Mouse (Mus musculus): ENCODE measurements around the gene Nexmif.
"Not testable (repeated sequence)": the region's sequence is repeated elsewhere in the genome, so short reads cannot be mapped to it uniquely, and the experiment has no call there.

The Nexmif gene

DNA sequence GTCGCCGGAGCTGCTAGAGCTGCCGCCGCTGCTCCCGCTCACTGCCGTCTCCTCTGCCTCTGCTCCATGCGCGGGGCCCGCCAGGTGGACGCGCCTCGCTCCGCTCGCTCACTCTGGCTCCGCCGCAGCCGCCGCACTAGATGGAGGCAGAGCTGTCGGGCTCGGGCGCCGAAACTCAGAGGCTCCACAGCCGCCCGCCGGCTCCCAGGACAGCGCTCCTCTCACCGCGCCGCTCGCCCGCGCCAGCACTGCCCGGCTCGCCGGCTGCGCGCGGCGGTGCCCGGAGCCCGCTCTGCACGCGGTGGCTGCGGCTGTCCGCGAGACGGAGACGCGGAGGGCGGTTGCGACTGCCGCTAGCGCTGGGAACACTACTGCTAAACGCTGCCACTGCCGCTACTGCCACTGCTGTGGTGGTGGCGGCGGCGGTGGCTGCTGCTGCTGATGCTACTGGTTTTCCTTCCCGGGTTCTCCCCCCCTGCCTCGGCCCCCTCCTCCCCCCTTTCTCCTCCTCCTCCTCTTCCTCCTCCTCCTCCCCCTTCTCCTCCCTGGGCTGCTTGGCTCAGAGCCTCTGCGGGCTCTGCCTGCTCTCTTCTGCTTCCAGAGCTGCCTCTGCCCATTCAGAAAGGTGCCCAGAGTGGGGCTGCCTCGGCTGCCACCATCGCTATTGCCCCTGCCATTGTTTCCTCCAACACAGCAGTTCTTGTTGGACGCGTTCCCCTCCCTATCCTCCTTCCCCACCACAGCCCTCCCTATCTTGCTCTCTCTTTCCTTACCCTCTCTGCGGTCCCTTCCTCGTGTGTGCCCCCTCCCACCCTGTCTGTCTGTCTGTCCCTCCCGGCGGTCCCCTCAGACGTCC lies at the start of gene Nexmif:
TSS of gene Nexmif (minus strand) at position 450 of the 856 bp plus-strand sequence.
- peak; percentile 34 for DNase-seq

DNA sequence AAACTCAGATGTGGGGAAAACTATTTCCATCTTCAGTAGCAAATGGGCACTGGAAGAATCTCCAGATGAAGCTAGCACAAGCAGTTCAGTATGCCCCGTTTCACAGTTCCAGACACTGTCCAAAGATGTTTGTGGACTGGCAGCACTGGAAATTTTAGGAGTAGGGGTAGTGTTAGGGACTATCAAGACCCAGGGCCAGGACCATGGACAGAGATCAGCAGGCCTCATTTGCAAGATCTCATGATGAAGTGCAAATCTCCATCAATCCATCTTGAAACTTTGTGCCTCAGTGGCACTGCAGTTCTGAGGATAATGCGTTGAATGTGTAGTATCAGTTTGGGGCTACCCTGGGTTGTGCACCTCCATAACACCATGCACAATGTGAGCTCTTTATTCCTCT lies 7.7 kb upstream of the Nexmif start:
- DNase-seq: no peak

DNA sequence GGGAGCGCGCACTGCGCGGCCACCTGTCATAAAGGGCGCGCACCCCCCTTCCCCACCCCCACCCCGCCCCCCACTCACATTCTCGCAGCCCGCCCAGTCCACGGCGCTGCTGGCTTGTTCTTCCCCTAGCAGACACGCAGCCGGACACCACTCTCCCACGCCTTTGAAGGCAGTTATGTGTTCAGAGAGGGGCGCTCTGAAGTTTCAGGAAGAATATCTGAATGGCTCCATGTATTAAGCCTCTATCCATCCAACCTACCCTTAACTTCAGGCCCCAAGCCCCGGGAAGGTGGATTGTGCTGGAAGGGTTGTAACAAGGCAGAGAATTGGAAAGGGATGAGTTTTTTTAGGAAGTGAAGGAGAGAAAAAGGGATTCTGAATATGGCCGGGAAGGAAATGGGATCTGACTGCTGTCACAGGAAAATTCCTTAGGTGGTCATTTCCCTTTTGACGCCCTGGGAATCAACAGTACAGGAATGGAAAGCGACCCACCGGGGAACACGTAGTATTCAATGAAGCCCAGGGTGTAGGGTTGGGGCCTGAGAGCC lies 681 bp upstream of the Nexmif start:
- DNase-seq: no peak

- DNase-seq: peak; percentile 48
These were observed 623 bp downstream of the Nexmif start for GRCm38 (mm10) chrX:104200388-104200735.

DNA sequence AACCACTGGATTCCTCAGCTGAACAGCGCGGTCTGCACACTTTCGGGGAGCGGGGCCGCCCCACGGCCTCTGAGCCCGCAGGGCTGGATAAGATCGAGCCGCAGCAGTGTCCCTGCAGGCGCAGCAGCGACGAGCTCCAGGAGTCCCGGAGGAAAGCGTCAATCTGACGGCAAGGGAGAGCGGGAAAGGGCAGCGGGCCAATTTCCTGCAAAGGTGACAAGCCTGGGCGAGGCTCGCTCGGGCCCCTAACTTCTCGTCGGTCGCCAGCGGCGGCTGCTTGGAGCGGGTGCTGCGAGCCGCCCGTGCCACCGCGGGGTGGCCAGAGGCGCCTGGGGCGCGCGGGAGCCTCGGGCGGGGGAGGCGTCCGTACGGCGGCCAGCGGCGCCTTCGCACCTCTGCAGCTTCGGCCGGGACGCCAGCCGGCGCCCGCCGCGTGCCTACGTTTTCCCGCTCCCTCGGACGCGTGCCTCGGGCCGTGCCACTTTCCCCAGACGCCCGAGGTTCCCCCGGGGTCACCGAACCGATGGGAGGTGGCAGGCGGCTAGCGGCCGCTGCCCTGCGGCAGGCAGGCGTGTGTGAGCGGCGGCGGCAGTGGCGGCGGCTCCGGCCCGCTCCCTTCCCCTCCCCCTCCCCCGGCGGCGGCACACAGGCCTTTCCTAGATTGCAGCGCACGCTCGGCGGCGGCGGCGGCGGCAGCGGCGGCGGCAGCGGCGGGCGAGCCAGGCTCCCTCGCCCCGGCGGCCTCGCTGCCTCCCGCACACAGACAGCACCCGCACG lies 1.2 kb downstream of the Nexmif start:
- peak; percentile 2 for DNase-seq

DNA sequence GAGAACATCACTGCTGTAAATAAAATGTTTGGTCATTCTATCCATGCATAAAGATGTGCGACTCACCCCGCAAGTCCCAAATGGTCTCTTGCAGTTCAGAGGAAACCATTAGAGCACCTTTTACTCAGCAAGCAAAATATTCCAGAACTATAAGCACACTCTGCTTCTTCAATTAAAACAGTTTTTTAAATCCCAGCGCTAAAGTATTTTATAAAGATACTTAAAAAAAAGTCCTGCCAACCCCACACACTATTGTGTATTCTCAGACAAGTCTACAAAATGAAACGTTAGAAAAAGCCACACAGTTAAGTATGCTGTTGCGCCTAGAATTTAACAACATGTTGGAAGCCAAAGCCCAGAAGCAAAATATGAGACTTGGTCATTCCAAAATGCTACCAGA lies 1.9 kb downstream of the Nexmif start:
- no peak for DNase-seq

DNA sequence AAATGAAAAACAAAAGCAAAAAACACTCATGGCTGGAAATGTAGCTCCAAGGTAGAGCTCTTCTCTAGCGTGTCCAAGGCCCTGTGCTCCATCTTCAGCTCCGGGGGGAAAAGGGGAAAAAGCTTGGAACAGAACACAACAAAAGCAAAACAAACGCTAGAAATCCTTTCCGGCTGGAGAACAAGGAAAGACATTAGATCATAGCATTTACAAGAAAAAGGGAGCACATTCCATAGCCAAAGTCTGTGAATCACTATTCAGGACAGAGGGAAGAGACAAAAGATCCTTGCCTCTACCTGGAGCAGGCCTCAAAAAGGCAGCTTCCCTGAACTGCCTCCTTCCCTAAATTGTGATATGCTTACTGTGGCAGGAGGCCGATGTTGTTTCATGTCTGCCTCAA lies 4.4 kb downstream of the Nexmif start:
- no peak for DNase-seq

DNA sequence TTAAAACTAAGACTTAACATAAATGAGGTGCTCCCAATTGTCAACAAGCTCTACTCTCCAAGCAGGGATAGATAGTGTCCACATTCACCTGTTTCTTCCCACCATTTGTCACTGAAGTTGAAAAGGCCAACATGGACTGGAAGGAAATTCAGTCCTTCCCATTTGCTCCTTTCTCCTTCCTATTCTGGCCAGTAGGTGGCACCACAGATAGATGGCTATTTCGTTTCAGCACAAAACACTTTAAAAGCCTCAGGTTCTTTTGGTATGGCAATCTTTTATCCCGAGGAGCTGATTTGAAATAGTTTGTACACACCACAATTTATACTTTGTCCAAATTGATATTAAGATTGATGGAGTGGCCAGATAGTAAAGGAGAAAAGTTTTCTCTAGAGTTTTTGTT lies 21.7 kb downstream of the Nexmif start:
- DNase-seq: no peak

DNA sequence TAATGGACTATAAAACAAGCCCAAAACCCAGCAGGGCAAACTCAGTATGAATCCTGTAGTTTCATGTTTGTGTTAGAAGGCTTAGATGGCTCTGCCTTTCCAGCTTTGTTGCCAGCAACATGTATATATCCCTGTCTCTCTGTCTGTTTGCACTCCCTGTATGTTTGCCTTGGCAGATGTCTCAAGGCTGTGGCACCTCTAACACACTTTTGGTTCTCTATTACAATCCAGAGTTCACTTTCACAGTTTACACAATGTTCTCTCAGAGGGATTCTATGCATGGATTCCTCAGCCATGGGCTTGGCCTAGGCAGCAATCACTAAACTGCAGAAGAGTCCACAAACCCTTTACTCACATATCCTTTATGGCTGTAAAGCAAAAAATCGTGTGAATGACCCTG lies 50.9 kb downstream of the Nexmif start:
- no peak for DNase-seq

- not testable (repeated sequence) for DNase-seq
These were observed 85.7 kb downstream of the Nexmif start for GRCm38 (mm10) chrX:104115266-104115665.

- no peak for DNase-seq
These were observed 86.4 kb downstream of the Nexmif start for GRCm38 (mm10) chrX:104114596-104114995.

DNA sequence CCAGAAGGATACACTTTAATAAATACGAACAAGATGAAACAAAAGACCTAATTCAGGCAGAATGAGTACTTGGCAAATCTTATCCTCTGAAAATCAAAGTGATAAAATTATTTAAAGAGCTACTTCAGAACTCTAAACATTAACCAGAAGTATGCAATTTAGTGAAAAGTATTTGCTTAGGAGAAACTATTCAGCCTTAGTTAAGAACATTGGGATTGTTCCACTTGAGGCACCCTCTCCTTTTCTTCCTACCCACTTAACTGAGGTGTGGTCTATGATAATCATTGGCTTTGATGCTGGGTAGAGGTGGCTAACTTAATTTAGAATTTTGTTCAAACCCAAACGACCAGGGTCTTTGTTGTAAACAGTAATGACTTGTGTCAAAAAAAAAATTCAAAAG lies 146.1 kb downstream of the Nexmif start:
- DNase-seq: no peak

DNA sequence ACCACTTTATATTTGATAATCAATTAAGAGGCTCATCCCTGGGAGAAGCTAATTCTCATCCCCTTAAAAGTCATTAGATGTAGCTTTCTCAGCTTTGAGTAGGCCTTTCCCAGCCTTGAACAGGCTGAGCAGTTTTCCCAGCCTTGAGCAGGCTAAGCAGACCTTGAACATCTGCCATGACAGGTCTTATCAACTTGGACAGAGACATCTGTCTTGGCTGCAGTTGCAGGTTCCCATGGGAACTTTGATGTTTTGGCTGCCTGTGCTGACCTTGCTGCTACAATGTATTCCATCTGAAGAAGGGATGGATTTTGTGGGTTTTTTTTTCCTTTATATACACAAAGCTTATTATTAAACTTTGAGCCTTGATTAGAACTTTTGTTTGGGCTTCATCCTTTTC lies 160.7 kb downstream of the Nexmif start:
- no peak for DNase-seq

DNA sequence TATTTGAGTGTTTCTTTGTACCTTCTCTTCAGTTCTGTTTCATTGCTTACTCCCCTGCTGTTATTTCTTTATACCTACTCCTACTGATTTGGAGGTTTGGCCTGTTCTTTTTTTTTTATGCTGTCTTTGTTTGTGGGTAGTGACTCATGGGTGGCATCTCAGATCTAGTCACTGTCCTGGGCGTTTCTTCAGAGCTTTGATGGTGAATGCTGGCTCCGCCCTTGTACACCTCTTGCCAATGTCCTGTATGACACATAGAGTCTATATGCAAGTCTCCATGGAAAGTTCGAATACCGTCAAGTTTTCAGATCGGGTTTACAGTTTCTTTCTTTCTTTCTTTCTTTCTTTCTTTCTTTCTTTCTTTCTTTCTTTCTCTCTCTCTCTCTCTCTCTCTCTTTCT lies 167.1 kb downstream of the Nexmif start:
- DNase-seq: no peak

DNA sequence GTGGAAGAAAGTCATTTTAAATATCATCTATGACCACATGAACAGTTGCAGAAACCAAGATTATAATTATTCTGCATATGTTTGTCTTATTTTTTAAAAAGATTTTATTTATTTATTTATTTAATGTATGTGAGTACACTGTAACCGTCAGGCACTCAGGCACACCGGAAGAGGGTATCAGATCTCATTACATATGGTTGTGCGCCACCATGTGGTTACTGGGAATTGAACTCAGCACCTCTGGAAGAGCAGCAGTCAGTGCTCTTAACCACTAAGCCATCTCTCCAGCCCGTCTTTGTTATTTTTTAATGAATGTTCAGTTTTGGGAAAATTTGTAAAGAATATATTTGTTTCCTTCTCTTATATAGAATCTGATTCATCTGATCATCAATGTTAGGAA lies 168.2 kb downstream of the Nexmif start:
- DNase-seq: no peak

Data from layer of hippocampus, adult 9-11 months (tissue).